Mouse (Mus musculus) kidney, embryonic 16.5 days (tissue): ENCODE results near the gene Gtf2ird1. TPM values are rescaled to one million over a fixed set of nuclear protein-coding genes. Genes with fewer than 3 reads are reported as not detected.

Experiments used
- ATAC-seq: fragments of 200-750 bp; cut with Nextera tagmentation; 2 replicates; pipeline ENCODE4 v1.8.0; 2017; ENCODE audit warnings: moderate TSS enrichment; ENCODE audit not compliant: low FRiP score, low TSS enrichment
- H3K27ac ChIP-seq: fragments of 300-500 bp; sonication (generic); 2 replicates; pipeline ENCODE4 v1.5.1; 2014; ENCODE audit warnings: low read length
- H3K27me3 ChIP-seq: fragments of 300-500 bp; sonication (generic); 2 replicates; pipeline ENCODE4 v1.6.1; 2014; ENCODE audit warnings: low read length, control low read depth, mixed read lengths; ENCODE audit not compliant: insufficient read depth
- H3K36me3 ChIP-seq: fragments of 300-500 bp; sonication (generic); 2 replicates; pipeline ENCODE4 v1.6.1; 2014; ENCODE audit warnings: low read length, control low read depth, mixed read lengths; ENCODE audit not compliant: insufficient read depth
- H3K4me1 ChIP-seq: fragments of 300-500 bp; sonication (generic); 2 replicates; pipeline ENCODE4 v1.6.1; 2014; ENCODE audit warnings: low read length, control low read depth, mixed read lengths; ENCODE audit not compliant: insufficient read depth
- H3K4me2 ChIP-seq: fragments of 300-500 bp; sonication (generic); replicated peaks from 2 replicates; pipeline ENCODE4 v1.6.1; 2014; ENCODE audit warnings: low read depth, low read length
- H3K4me3 ChIP-seq: fragments of 300-500 bp; sonication (generic); 2 replicates; pipeline ENCODE4 v1.5.1; 2014; ENCODE audit warnings: mild to moderate bottlenecking, low read length
- H3K9ac ChIP-seq: fragments of 300-500 bp; sonication (generic); replicated peaks from 2 replicates; pipeline ENCODE4 v1.6.1; 2014; ENCODE audit warnings: low read length
- H3K9me3 ChIP-seq: fragments of 300-500 bp; sonication (generic); 2 replicates; pipeline ENCODE4 v1.6.1; 2016; ENCODE audit warnings: low read length, control low read depth
- WGBS: fragments of 180-500 bp; shearing (Covaris S2); extraction: QIAGEN DNeasy Blood & Tissue Kit; methylation state at CpG from one replicate; pipeline ENCODE4 v1.1.7; 2014; 5-methylcytosine and 5-hydroxymethylcytosine counted together
- polyA plus RNA-seq: library from polyadenylated mRNA; unstranded; fragments of >200 nt; fragmentation: Nextera tagmentation; extraction: Ambion mirVana; gene quantifications from 2 replicates; pipeline ENCODE4 v1.2.1, GENCODE M21; 2015

Gene Gtf2ird1
- polyA plus RNA-seq, 1 experiment from 2014 or later = 73.8 TPM

DNA sequence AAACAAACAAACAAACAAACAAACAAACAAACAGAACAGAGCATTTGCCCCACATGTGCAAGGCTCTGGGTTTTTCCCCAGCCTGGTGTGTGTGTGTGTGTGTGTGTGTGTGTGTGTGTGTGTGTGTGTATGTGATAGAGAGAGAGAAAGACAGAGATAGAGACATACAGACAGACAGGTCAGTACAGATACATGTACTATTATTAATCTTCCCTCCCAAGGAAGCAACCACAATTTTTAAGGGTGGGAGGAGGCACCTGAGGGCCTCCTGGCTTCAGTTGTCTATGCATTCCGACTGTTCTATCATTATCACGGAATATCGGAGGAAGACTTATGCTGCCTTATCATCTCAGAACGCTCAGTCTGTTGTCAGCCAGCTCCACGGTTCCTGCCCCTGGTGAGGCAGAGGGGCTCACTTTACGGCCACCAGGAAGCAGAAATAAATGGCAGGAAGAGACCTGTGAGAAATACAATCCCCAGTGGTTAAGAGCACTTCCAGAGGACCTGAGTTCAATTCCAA is 128.0 kb downstream of the Gtf2ird1 start:
- Histone ChIP-seq H3K9me3 (no peaks in the 10 kb centered on the region), H3K4me1 (peaks cover 12% of the 10 kb centered on the region; the same call in 1 of the 2 replicates), H3K4me2 (no peak overlapping the region), H3K27me3 (no peaks in the 10 kb centered on the region), H3K36me3 (no peaks in the 10 kb centered on the region), H3K4me3 (no peak overlapping the region), H3K9ac (no peak overlapping the region), H3K27ac (no peak overlapping the region)
- 74% methylated on average over 6 of the region's 6 CpGs for WGBS
- no peak for ATAC-seq

DNA sequence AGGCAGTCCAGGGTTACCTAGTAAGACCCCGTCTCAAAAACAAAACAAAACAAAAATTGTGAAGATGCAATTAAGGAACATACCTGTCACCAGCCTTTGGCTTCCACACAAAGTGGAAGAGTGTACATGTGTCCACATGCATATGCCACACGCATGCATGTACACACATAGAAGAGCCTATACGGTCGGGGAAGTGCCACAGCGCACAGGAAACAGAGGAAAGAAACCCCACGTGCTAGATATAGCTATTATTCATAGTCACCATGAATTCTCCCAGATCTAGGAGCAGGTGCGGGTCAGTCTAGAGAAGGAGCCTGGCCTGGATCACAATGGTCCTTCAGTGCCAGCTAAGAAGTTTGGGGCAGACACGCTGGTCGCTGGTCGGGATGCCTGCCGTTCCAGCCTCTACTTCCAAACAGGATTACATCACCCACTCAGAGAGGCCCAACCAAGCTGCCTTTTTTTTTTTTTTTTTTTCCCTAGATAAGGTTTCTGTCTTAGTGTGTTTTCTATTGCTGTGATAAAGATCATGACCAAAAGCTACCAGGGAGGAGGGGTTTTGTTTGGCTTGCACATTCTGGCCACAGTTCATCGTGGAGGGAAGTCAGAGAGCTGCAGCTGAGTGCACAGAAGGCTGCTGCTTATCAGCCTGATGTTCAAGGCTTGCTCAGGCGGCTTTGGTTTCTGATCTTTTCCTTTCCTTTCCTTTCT is 130.5 kb downstream of the Gtf2ird1 start:
- ATAC-seq = no peak
- H3K4me2 ChIP-seq = no peak overlapping the region
- H3K36me3 ChIP-seq = no peaks in the 10 kb centered on the region
- 56% methylated on average over 13 of the region's 13 CpGs for WGBS
- H3K9ac ChIP-seq = no peak overlapping the region
- H3K4me3 ChIP-seq = no peak overlapping the region
- H3K4me1 ChIP-seq = peaks cover 21% of the 10 kb centered on the region
- no peaks in the 10 kb centered on the region for H3K9me3 ChIP-seq
- peak overlapping the region; percentile 24; the same call in 1 of the 2 replicates for H3K27ac ChIP-seq
- H3K27me3 ChIP-seq = no peaks in the 10 kb centered on the region

GRCm38 (mm10) chr5:134323869-134324268 is 132.6 kb downstream of the Gtf2ird1 start:
- H3K9ac ChIP-seq = no peak overlapping the region
- ATAC-seq = peak; percentile 76; the same call in 1 of the 2 replicates
- no peaks in the 10 kb centered on the region for H3K9me3 ChIP-seq
- H3K27me3 ChIP-seq = no peaks in the 10 kb centered on the region
- no peak overlapping the region for H3K4me3 ChIP-seq
- WGBS = 31% methylated on average over 2 of the region's 2 CpGs
- H3K4me2 ChIP-seq = no peak overlapping the region
- H3K36me3 ChIP-seq = no peaks in the 10 kb centered on the region
- H3K4me1 ChIP-seq = peaks cover 22% of the 10 kb centered on the region
- H3K27ac ChIP-seq = no peak overlapping the region

- Histone ChIP-seq H3K9ac (no peak overlapping the region), H3K36me3 (no peaks in the 10 kb centered on the region), H3K27me3 (no peaks in the 10 kb centered on the region), H3K4me2 (no peak overlapping the region), H3K9me3 (no peaks in the 10 kb centered on the region), H3K4me3 (no peak overlapping the region), H3K27ac (no peak overlapping the region), H3K4me1 (peaks cover 28% of the 10 kb centered on the region)
- ATAC-seq = no peak
- WGBS = 75% methylated on average over 13 of the region's 13 CpGs
Observed at GRCm38 (mm10) chr5:134323311-134323710, 133.2 kb downstream of the Gtf2ird1 start.

DNA sequence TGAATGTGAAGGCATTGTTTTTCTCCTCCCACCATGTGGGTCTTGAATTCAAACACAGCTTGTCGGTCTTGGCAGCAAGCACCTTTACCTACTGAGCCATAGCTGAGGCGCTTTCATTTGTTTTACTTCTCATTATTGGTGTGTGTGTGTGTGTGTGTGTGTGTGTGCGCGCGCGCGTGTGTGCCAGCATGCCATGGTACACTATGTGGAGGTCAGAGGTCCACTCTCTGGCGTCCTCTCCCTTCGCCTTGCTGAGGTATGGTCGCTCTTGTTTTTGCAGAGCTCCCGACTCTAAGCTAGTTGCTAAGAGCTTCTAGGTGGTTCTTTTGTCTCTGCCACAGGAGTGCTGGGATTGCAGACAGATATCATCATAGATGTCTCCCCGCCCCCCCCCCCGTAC is 134.2 kb downstream of the Gtf2ird1 start:
- WGBS = 75% methylated on average over 13 of the region's 13 CpGs
- Histone ChIP-seq H3K27ac (peak overlapping the region; percentile 16; the same call in 1 of the 2 replicates), H3K4me1 (peaks cover 30% of the 10 kb centered on the region)

DNA sequence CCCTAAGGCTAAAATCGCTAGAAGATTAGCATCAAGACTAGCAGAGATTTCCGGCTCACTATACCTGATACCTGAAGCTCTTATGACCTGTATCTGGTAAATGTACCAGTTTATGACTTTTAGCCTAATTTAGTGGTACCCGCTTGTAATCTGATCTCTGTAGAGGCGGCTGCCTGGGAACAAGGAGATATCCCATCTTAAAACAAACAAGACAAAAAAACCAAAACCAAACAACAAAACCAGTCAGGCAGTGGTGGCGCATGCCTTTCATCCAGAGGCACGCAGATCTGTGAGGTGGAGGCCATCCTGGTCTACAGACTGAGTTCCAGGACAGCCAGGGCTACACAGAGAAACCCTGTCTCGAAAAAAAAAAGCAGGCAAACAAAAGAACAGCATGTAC is 134.8 kb downstream of the Gtf2ird1 start:
- H3K27me3 ChIP-seq = no peaks in the 10 kb centered on the region
- H3K4me2 ChIP-seq = no peak overlapping the region
- ATAC-seq = no peak
- no peaks in the 10 kb centered on the region for H3K36me3 ChIP-seq
- H3K27ac ChIP-seq = 0 out of 2 replicates have a peak overlapping the region, but pooled peaks have one; percentile 16
- no peak overlapping the region for H3K9ac ChIP-seq
- H3K4me1 ChIP-seq = peaks cover 33% of the 10 kb centered on the region
- H3K4me3 ChIP-seq = no peak overlapping the region
- WGBS = 32% methylated on average over 7 of the region's 7 CpGs
- H3K9me3 ChIP-seq = no peaks in the 10 kb centered on the region

More for the DNA sequence above, 134.2 kb downstream of the Gtf2ird1 start:
- no peak for ATAC-seq
- no peaks in the 10 kb centered on the region for H3K9me3 ChIP-seq
- H3K4me2 ChIP-seq = no peak overlapping the region
- H3K4me3 ChIP-seq = no peak overlapping the region
- H3K9ac ChIP-seq = no peak overlapping the region
- H3K36me3 ChIP-seq = no peaks in the 10 kb centered on the region
- H3K27me3 ChIP-seq = no peaks in the 10 kb centered on the region

- Histone ChIP-seq H3K36me3 (no peaks in the 10 kb centered on the region), H3K27ac (no peak overlapping the region), H3K9ac (no peak overlapping the region), H3K27me3 (no peaks in the 10 kb centered on the region), H3K4me3 (no peak overlapping the region), H3K9me3 (no peaks in the 10 kb centered on the region), H3K4me1 (peaks cover 33% of the 10 kb centered on the region), H3K4me2 (no peak overlapping the region)
- no peak for ATAC-seq
- WGBS = 83% methylated on average over 6 of the region's 6 CpGs
Observed at GRCm38 (mm10) chr5:134318903-134319302, 137.6 kb downstream of the Gtf2ird1 start.

- Histone ChIP-seq H3K27me3 (no peaks in the 10 kb centered on the region), H3K4me3 (no peak overlapping the region), H3K27ac (peak overlapping the region; percentile 100), H3K4me1 (peaks cover 29% of the 10 kb centered on the region), H3K4me2 (no peak overlapping the region), H3K9me3 (no peaks in the 10 kb centered on the region), H3K36me3 (no peaks in the 10 kb centered on the region), H3K9ac (no peak overlapping the region)
- WGBS = 71% methylated on average over 7 of the region's 7 CpGs
- no peak for ATAC-seq
Observed at GRCm38 (mm10) chr5:134316721-134317120, 139.8 kb downstream of the Gtf2ird1 start.

DNA sequence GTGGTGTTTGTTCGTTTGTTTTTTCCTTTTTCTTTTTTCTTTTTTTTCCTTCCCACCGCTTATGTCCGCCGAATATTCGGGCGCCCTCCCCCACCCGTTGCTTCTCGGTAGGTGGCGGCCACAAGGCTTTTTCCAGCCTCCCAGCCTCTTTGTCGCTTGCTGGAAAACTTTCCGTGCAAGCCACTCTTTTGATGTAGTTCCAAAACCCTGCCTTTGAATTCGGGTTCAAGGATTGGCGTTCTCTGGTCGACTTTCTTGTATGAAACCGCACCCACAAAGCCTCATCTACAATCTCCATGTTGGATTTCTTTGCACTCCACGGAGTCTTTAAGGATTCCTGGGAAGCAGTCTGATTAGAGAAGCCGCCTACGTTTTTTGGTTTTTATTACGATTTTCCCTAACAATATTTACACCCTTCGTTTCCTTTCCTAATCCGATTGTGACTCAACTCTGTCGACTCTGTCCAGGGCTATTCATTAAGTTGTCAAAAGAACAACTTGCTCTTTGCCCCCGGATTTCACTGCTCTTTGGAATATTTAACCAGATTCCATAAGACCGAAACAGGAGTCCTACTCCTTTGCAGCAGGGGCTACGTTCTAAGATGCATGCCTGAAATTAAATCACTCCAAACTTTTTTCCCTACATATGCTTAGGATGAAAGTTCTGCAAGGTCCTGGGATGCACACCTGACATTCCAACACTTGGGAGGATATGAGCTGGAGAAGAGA is 140.7 kb downstream of the Gtf2ird1 start:
- WGBS = under 1% methylated on average over 25 of the region's 25 CpGs

More for the DNA sequence above, 140.7 kb downstream of the Gtf2ird1 start:
- Histone ChIP-seq H3K36me3 (peaks cover 7% of the 10 kb centered on the region; the same call in 1 of the 2 replicates), H3K4me2 (peak overlapping the region; percentile 82), H3K9me3 (no peaks in the 10 kb centered on the region), H3K9ac (peak overlapping the region; percentile 95), H3K4me1 (peaks cover 36% of the 10 kb centered on the region), H3K4me3 (peak overlapping the region; percentile 76), H3K27ac (peak overlapping the region; percentile 100), H3K27me3 (no peaks in the 10 kb centered on the region)
- ATAC-seq = no peak
